Mouse (Mus musculus) testis, adult 2 months (tissue): Measurements from ENCODE around the gene Synm. TPM values are rescaled to one million over a fixed set of nuclear protein-coding genes. Genes with fewer than 3 reads are reported as not detected.

Source experiments
- H3K27ac ChIP-seq: fragments of 200-500 bp; 2 replicates; pipeline ENCODE4 v1.5.1; 2012; ENCODE audit warnings: low read depth, low read length; ENCODE audit not compliant: control insufficient read depth, insufficient read depth
- H3K27me3 ChIP-seq: fragments of 200-500 bp; 2 replicates; pipeline ENCODE4 v1.6.1; 2012; ENCODE audit warnings: mild to moderate bottlenecking, low read length, moderate library complexity; ENCODE audit not compliant: control insufficient read depth, insufficient read depth
- H3K36me3 ChIP-seq: fragments of 200-500 bp; 2 replicates; pipeline ENCODE4 v1.6.1; 2012; ENCODE audit warnings: mild to moderate bottlenecking, low read length; ENCODE audit not compliant: control insufficient read depth, insufficient read depth
- H3K4me1 ChIP-seq: fragments of 200-500 bp; 2 replicates; pipeline ENCODE4 v1.6.1; 2012; ENCODE audit warnings: low read length; ENCODE audit not compliant: control insufficient read depth, insufficient read depth
- H3K4me3 ChIP-seq: fragments of 200-500 bp; 2 replicates; pipeline ENCODE4 v1.5.1; 2012; ENCODE audit warnings: low read depth, mild to moderate bottlenecking, low read length, moderate library complexity, mixed read lengths; ENCODE audit not compliant: control insufficient read depth
- CTCF ChIP-seq: fragments of 200-500 bp; IDR thresholded peaks from 2 replicates; pipeline ENCODE4 v1.5.1; 2012; ENCODE audit warnings: low read depth, mild to moderate bottlenecking, inconsistent platforms, low read length, moderate library complexity; ENCODE audit not compliant: control insufficient read depth, insufficient read depth, insufficient replicate concordance
- POLR2A ChIP-seq: fragments of 200-500 bp; IDR thresholded peaks from 2 replicates; pipeline ENCODE4 v1.6.1; 2012; ENCODE audit warnings: low read depth, mild to moderate bottlenecking, inconsistent platforms, low read length, moderate library complexity; ENCODE audit not compliant: control insufficient read depth
- polyA plus RNA-seq: library from polyadenylated mRNA; depleted of rRNA; stranded (reverse); fragments of >200 nt; gene quantifications from 2 replicates; pipeline ENCODE4 v1.2.3, GENCODE M21; 2012

Synm gene
- polyA plus RNA-seq, 1 experiment = 3.3 TPM

DNA sequence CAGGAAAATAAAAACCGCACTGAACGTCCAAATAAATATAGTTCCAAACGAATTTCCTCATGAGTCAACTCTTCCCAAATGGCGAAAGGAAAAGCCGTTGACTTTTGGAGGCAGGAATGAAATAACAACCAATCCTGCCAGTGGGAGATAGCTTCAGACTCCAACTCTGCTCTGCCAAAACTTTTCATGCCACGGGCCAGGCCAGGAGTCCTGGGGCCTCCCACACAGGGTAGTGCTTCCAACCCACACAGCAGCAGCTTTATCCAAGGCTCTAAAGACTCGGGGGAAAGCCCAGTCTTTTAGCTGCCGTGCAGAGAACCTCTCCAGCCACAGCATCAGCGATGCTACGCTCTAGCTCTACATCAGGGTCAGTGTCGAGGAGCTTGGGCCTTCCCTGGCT, 4.9 kb downstream of the Synm start:
- Histone ChIP-seq H3K4me3 (no peak overlapping the region), H3K27ac (no peak overlapping the region), H3K4me1 (peaks cover 8% of the 10 kb centered on the region), H3K27me3 (no peaks in the 10 kb centered on the region), H3K36me3 (no peaks in the 10 kb centered on the region)
- TF ChIP-seq CTCF = no peak
- no peak for TF ChIP-seq POLR2A

DNA sequence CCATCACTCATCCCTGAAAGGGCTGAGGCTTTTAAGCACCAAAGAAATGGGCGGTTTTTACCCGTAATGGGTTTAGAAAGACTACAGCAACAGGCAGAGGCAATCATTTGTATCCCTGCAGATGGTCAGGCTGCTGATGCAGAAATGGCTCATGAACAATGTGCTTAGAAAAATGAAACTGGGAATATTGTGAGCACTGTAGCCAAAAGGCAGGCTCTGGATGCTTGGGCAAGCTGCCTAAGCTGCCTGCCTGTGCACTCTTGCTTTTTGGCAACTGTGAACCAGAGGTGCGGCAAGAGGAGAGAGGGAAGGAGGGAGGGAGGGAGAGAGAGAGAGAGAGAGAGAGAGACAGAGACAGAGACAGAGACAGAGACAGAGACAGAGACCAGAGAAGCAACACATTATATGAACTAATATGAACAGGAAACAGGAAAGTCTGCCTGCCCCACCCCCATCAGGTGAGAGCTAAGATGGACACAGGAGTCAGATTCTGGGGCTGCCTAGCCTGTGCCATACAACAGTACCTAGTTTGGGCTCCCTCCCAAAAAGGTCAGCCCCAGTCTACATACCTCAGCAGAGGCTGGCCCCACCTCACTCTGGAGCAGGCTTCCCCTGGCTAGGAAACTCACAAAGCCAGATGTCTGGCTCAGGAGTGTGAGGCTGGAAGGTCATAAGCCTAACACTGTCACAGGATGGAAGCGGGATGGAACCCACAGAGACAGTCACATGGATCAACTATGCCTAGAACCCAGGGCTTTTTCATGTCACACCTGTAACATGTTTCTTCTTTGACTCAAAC, 9.9 kb downstream of the Synm start:
- no peak for TF ChIP-seq CTCF
- no peak for TF ChIP-seq POLR2A
- no peaks in the 10 kb centered on the region for H3K27me3 ChIP-seq
- no peak overlapping the region for H3K27ac ChIP-seq
- H3K4me1 ChIP-seq = no peaks in the 10 kb centered on the region
- H3K36me3 ChIP-seq = no peaks in the 10 kb centered on the region
- no peak overlapping the region for H3K4me3 ChIP-seq

DNA sequence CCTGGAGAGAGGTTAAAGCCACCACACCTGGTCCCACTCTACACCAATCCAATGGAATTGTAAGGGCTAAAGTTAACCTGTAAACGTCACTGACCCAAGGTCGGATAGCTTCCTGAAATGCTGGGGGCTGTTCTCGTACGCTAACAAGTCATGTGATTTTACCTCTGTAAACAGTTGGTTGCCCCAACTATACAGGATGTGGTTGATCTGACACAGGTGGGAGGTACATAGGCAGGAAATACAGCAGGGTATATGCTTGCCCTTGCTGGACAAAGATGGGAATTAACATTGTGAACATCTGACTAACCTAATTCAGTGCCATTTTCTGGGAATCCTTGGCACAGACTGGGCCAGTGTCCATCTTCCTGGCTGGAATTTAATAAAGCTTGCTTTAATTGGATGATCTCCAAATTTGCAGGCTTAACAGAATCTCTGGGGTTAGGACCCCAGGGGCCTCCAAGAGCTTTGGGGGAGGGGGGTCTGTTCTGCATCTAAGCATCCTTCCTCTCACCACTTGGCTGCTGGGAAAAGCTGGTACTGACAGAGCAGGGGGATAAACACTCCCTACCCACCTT, 11.7 kb downstream of the Synm start:
- H3K4me1 ChIP-seq = no peaks in the 10 kb centered on the region
- H3K27ac ChIP-seq = no peak overlapping the region
- H3K36me3 ChIP-seq = no peaks in the 10 kb centered on the region
- no peaks in the 10 kb centered on the region for H3K27me3 ChIP-seq
- no peak overlapping the region for H3K4me3 ChIP-seq
- TF ChIP-seq CTCF (no peak), POLR2A (no peak)

DNA sequence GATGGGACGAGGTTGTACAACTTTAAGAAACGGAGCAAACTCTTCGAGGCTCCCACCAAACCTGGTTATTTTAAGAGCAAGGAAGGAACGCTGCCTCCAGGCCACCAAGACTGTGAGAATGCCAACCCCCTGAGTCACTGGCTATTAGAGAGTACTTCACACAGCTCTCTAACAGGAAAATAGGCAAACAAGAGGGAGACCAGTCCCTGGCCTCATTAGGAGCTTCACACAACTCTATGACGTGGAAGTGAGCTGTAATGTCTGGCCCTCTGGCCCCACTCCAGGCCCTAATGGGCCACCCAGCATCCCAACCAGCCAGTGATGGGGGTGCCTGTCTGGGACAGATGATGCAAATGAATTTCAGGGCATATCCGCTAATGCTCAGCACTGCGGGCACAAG, 17.8 kb downstream of the Synm start:
- no peaks in the 10 kb centered on the region for H3K27me3 ChIP-seq
- peak overlapping the region; percentile 72 for H3K27ac ChIP-seq
- TF ChIP-seq POLR2A = no peak
- no peak for TF ChIP-seq CTCF
- H3K36me3 ChIP-seq = no peaks in the 10 kb centered on the region
- no peak overlapping the region for H3K4me3 ChIP-seq
- no peaks in the 10 kb centered on the region; the same call in 1 of the 2 replicates for H3K4me1 ChIP-seq

DNA sequence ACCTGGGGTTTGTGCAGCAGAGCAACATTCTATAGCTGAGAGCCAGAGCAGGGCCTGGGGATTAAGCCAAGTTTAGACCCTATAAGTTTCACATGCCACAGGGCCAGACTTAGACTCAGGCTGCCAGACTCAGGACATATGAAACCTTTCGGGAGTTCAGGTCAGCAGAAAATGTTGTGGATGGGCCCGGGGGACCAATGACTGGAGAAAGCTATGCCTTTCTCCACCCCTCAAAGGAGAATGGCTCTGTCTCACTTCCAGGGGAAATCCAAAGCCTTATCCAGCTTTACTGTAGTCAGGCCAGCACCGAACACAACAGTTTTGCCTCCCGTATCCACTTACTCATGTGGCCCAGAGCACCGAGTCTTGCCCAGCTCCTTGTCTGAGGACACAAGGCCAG, 18.7 kb downstream of the Synm start:
- no peak overlapping the region; the same call in 1 of the 2 replicates for H3K27ac ChIP-seq
- no peaks in the 10 kb centered on the region for H3K27me3 ChIP-seq
- no peak overlapping the region for H3K4me3 ChIP-seq
- TF ChIP-seq CTCF (no peak), POLR2A (no peak)
- no peaks in the 10 kb centered on the region for H3K36me3 ChIP-seq
- H3K4me1 ChIP-seq = no peaks in the 10 kb centered on the region; the same call in 1 of the 2 replicates

DNA sequence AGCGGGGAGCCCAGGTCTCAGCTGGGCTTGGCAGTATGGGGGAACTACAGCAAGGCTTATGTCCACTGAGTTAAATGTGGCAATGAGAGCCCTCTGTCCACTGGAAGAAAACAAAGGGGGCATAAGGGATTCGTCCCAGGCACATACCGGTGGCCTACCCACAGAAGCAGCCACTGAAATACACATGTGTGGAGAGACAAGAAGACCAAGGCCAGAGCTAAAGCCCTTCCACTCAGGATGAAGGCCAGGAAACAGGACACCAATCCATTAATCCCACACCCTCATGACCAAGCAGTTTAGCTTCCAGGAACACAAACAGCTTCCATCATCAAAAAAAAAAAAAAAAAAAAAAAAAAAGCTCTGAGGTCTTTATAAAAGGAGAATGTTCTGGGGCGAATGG, 19.2 kb downstream of the Synm start:
- no peak for TF ChIP-seq POLR2A
- no peak for TF ChIP-seq CTCF

DNA sequence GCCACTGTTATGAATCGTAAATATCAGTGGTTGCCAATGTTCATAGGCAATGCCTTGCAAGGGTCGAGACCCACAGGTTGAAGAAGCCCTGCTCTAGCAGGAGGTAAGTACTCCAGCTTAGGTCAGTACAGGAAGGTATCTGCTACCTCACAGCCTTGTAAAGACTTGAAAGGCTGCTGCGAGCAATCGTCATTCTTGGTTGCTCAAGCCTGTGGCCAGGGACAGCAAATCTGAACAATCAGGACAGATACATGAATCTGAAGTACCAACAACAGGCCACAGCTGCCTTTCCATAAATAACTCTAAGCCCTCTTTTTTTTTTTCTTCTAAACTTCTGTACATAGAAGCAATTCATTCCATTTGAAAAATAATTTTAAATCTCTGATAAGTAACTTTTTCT, 27.3 kb downstream of the Synm start:
- H3K4me1 ChIP-seq = no peaks in the 10 kb centered on the region; the same call in 1 of the 2 replicates
- no peak overlapping the region for H3K4me3 ChIP-seq
- no peaks in the 10 kb centered on the region for H3K36me3 ChIP-seq
- H3K27me3 ChIP-seq = no peaks in the 10 kb centered on the region
- H3K27ac ChIP-seq = no peak overlapping the region
- TF ChIP-seq POLR2A (no peak), CTCF (no peak)

More for the DNA sequence above, 19.2 kb downstream of the Synm start:
- H3K4me3 ChIP-seq = no peak overlapping the region
- peak overlapping the region; percentile 46 for H3K27ac ChIP-seq
- H3K27me3 ChIP-seq = no peaks in the 10 kb centered on the region
- no peaks in the 10 kb centered on the region for H3K36me3 ChIP-seq
- H3K4me1 ChIP-seq = no peaks in the 10 kb centered on the region; the same call in 1 of the 2 replicates
